Comparison of ENCODE assay signal across 8 mouse cellular contexts in genomic region chr16:50381351-50381746, GRCm38 (mm10). TPM values are rescaled to one million over a fixed set of nuclear protein-coding genes. Genes with fewer than 3 reads are reported as not detected.
DNase-seq lines count a peak whose midpoint lies in the region; ATAC-seq lines count a peak whose summit lies in the region.

No protein-coding gene starts in this region.

- no peak overlapping the region for H3K27ac ChIP-seq in heart, embryonic 12.5 days (ENCODE audit: poor library complexity, severe bottlenecking)
- no peak overlapping the region; the same call in 1 of the 2 replicates for H3K27ac ChIP-seq in embryonic facial prominence, embryonic 10.5 days (replicated peaks)
- peak overlapping the region; percentile 10; the same call in 1 of the 2 replicates for H3K27ac ChIP-seq in hindbrain, embryonic 15.5 days (replicated peaks)
- H3K27ac ChIP-seq in liver, embryonic 13.5 days, result no peak overlapping the region

- no peaks in the 10 kb centered on the region for H3K36me3 ChIP-seq in heart, embryonic 12.5 days
- no peaks in the 10 kb centered on the region for H3K36me3 ChIP-seq in embryonic facial prominence, embryonic 10.5 days (replicated peaks)
- H3K36me3 ChIP-seq in hindbrain, embryonic 15.5 days, result no peaks in the 10 kb centered on the region
- H3K36me3 ChIP-seq in liver, embryonic 13.5 days, result no peaks in the 10 kb centered on the region

- H3K9ac ChIP-seq in heart, embryonic 12.5 days, result no peak overlapping the region
- H3K9ac ChIP-seq in hindbrain, embryonic 15.5 days, result peak overlapping the region; percentile 30; the same call in 1 of the 2 replicates
- H3K9ac ChIP-seq in liver, embryonic 13.5 days, result no peak overlapping the region

- H3K4me1 ChIP-seq in heart, embryonic 12.5 days (replicated peaks), result peaks cover 19% of the 10 kb centered on the region
- peaks cover 18% of the 10 kb centered on the region for H3K4me1 ChIP-seq in embryonic facial prominence, embryonic 10.5 days
- H3K4me1 ChIP-seq in hindbrain, embryonic 15.5 days (replicated peaks), result peaks cover 17% of the 10 kb centered on the region
- H3K4me1 ChIP-seq in liver, embryonic 13.5 days (replicated peaks), result peaks cover 9% of the 10 kb centered on the region; the same call in 1 of the 2 replicates

- no peaks in the 10 kb centered on the region for H3K27me3 ChIP-seq in heart, embryonic 12.5 days (replicated peaks)
- no peaks in the 10 kb centered on the region for H3K27me3 ChIP-seq in embryonic facial prominence, embryonic 10.5 days (replicated peaks; ENCODE audit: low read depth, poor library complexity, severe bottlenecking)
- H3K27me3 ChIP-seq in hindbrain, embryonic 15.5 days, result no peaks in the 10 kb centered on the region
- H3K27me3 ChIP-seq in liver, embryonic 13.5 days, result no peaks in the 10 kb centered on the region

- H3K4me3 ChIP-seq in heart, embryonic 12.5 days, result peak overlapping the region; percentile 18
- H3K4me3 ChIP-seq in embryonic facial prominence, embryonic 10.5 days, result peak overlapping the region; percentile 25; the same call in 1 of the 2 replicates
- peak overlapping the region; percentile 25 for H3K4me3 ChIP-seq in hindbrain, embryonic 15.5 days
- no peak overlapping the region for H3K4me3 ChIP-seq in liver, embryonic 13.5 days (replicated peaks)

- intact Hi-C loops in heart, postnatal 10 days (cut with DNase I), result loop anchor here (5.0 kb wide), 1 partner anchor 146 kb away; no protein-coding TSS in a partner anchor

- ATAC-seq in heart, embryonic 12.5 days (ENCODE audit: insufficient number of reproducible peaks, low FRiP score), result no peak
- peak; percentile 86 for ATAC-seq in hindbrain, embryonic 15.5 days (ENCODE audit: low FRiP score, low read depth)
- no peak for ATAC-seq in liver, embryonic 13.5 days (ENCODE audit: low read depth)

- peak overlapping the region; percentile 62 for H3K4me2 ChIP-seq in heart, embryonic 12.5 days
- peak overlapping the region; percentile 53 for H3K4me2 ChIP-seq in hindbrain, embryonic 15.5 days
- peak overlapping the region; percentile 32 for H3K4me2 ChIP-seq in liver, embryonic 13.5 days

- DNase-seq in heart, postnatal 10 days, result no peak
- DNase-seq in embryonic facial prominence, embryonic 10.5 days (ENCODE audit: low spot score), result no peak
- no peak for DNase-seq in liver, embryonic 13.5 days
- no peak for DNase-seq in MN1 (ENCODE audit: low spot score)
- DNase-seq in spleen, postnatal 10 days (ENCODE audit: low spot score in 2 of 2), result no peak
- DNase-seq in lung, postnatal 14 days, result no peak

- 36% methylated on average over 7 of the region's 7 CpGs for WGBS in heart, embryonic 12.5 days
- 43% methylated on average over 7 of the region's 7 CpGs for WGBS in embryonic facial prominence, embryonic 10.5 days
- WGBS in hindbrain, embryonic 15.5 days, result 20% methylated on average over 7 of the region's 7 CpGs
- WGBS in liver, embryonic 13.5 days (ENCODE audit: insufficient replicate concordance), result 44% methylated on average over 7 of the region's 7 CpGs

- H3K9me3 ChIP-seq in heart, embryonic 12.5 days (replicated peaks), result no peaks in the 10 kb centered on the region
- H3K9me3 ChIP-seq in embryonic facial prominence, embryonic 10.5 days, result no peaks in the 10 kb centered on the region
- no peaks in the 10 kb centered on the region for H3K9me3 ChIP-seq in hindbrain, embryonic 15.5 days
- no peaks in the 10 kb centered on the region for H3K9me3 ChIP-seq in liver, embryonic 13.5 days (replicated peaks)

RNA-seq across cellular contexts. Expression of gene Bbx, which starts 50.8 kb away (rescaled TPM):
- polyA plus RNA-seq in heart, embryonic 12.5 days (2016; fragmentation: Nextera tagmentation; extraction: Ambion mirVana), result 37.7 and 39.5 TPM in 2 replicates
- total RNA-seq in heart, postnatal 10 days (2021), result 10 to 100 TPM; 17.3 to 18.9 TPM
- polyA plus RNA-seq in embryonic facial prominence, embryonic 10.5 days (2016; fragmentation: Nextera tagmentation; extraction: Ambion mirVana), result 44.6 and 48.3 TPM in 2 replicates
- 20.4 and 21.9 TPM in 2 replicates for polyA plus RNA-seq in hindbrain, embryonic 15.5 days (2015; fragmentation: Nextera tagmentation; extraction: Ambion mirVana)
- polyA plus RNA-seq in liver, embryonic 13.5 days (2015; fragmentation: Nextera tagmentation; extraction: Ambion mirVana), result 8.9 and 9.1 TPM in 2 replicates
